Mouse (Mus musculus): Measurements from ENCODE around the gene Dap3.

DNA sequence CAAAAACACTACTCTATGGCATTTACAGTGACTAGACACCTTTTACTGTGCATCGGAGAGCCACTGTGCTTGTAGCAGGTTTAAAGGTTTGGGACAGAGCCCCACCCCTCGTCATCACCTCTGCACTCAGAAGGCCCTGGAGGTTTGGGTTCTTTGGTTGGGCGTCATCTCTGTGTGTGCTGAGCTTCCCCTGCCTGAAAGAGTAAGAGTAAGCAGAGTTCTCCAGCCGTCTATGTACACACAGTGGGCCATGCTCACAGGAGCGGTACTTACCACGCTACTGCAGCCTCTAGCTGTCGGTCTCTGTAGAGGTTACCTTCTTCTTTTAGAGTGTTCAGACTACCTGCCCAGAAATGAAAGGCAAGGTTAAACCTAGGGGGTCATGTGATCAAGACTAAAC is 38.4 kb downstream of the Dap3 start:
- TF ChIP-seq CTCF (IDR thresholded peaks at IDR 0.05): no peak
- TF ChIP-seq EP300 (IDR thresholded peaks at IDR 0.05): no peak

Measured in lung, postnatal 0 days (tissue).